Mouse (Mus musculus) embryonic facial prominence, embryonic 14.5 days (tissue): ENCODE results near the gene Stk4. TPM values are rescaled to one million over a fixed set of nuclear protein-coding genes. Genes with fewer than 3 reads are reported as not detected.

Source experiments
- ATAC-seq: fragments of 200-750 bp; cut with Nextera tagmentation; 2 replicates; pipeline ENCODE4 v1.8.0; 2017; ENCODE audit warnings: low read depth, moderate number of reproducible peaks, moderate TSS enrichment
- DNase-seq: peaks from one replicate; pipeline ENCODE4 v3.0.0-alpha.2; 2015; ENCODE audit warnings: low spot score
- H3K27ac ChIP-seq: fragments of 300-500 bp; sonication (generic); replicated peaks from 2 replicates; pipeline ENCODE4 v1.5.1; 2014; ENCODE audit warnings: low read depth, mild to moderate bottlenecking, low read length, moderate library complexity
- H3K27me3 ChIP-seq: fragments of 300-500 bp; sonication (generic); replicated peaks from 2 replicates; pipeline ENCODE4 v1.6.1; 2014; ENCODE audit warnings: low read length; ENCODE audit not compliant: control insufficient read depth, insufficient read depth
- H3K36me3 ChIP-seq: fragments of 300-500 bp; sonication (generic); 2 replicates; pipeline ENCODE4 v1.6.1; 2014; ENCODE audit warnings: low read length, mixed read lengths; ENCODE audit not compliant: control insufficient read depth, insufficient read depth
- H3K4me1 ChIP-seq: fragments of 300-500 bp; sonication (generic); 2 replicates; pipeline ENCODE4 v1.6.1; 2014; ENCODE audit warnings: antibody characterized with exemption, low read length; ENCODE audit not compliant: control insufficient read depth, insufficient read depth
- H3K4me2 ChIP-seq: fragments of 300-500 bp; sonication (generic); 2 replicates; pipeline ENCODE4 v1.6.1; 2014; ENCODE audit warnings: low read depth, mild to moderate bottlenecking, low read length, moderate library complexity, mixed read lengths
- H3K4me3 ChIP-seq: fragments of 300-500 bp; sonication (generic); 2 replicates; pipeline ENCODE4 v1.5.1; 2014; ENCODE audit warnings: low read depth, mild to moderate bottlenecking, low read length
- H3K9ac ChIP-seq: fragments of 300-500 bp; sonication (generic); 2 replicates; pipeline ENCODE4 v1.6.1; 2014; ENCODE audit warnings: low read depth, mild to moderate bottlenecking, low read length, moderate library complexity, mixed read lengths
- H3K9me3 ChIP-seq: fragments of 300-500 bp; sonication (generic); 2 replicates; pipeline ENCODE4 v1.6.1; 2016; ENCODE audit warnings: low read length; ENCODE audit not compliant: control insufficient read depth
- WGBS: fragments of 180-500 bp; shearing (Covaris S2); extraction: QIAGEN DNeasy Blood & Tissue Kit; methylation state at CpG from one replicate; pipeline ENCODE4 v1.1.7; 2014; 5-methylcytosine and 5-hydroxymethylcytosine counted together
- polyA plus RNA-seq: library from polyadenylated mRNA; unstranded; fragments of >200 nt; fragmentation: Nextera tagmentation; extraction: Ambion mirVana; gene quantifications from 2 replicates; pipeline ENCODE4 v1.2.1, GENCODE M21; 2014

The Stk4 gene
- polyA plus RNA-seq, 1 experiment from 2014 or later, result 24.4 TPM

DNA sequence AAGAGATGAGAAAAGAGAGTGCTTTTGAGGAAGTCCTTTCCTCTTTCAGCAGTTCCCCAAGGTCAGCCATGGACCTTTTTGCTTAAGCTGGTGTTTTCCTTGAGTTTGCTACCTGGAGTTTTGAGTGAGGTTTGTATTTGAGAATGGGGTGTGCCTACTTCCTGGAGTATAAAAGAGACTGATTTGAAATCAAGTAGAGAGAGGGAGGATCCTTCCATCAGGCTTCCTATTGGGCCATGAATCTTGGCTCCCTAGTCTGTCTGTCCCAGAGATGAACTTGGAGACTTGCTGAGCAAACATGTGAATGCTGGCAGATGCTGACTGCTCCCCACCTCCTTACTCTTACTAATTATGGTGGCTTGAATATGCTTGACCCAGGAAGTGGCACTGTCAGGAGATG lies 122.2 kb downstream of the Stk4 start:
- H3K4me1 ChIP-seq, result no peaks in the 10 kb centered on the region
- no peak overlapping the region for H3K4me3 ChIP-seq
- H3K27me3 ChIP-seq, result no peaks in the 10 kb centered on the region
- no peak overlapping the region for H3K9ac ChIP-seq
- DNase-seq (no peak), ATAC-seq (no peak)
- H3K27ac ChIP-seq, result no peak overlapping the region
- H3K9me3 ChIP-seq, result no peaks in the 10 kb centered on the region; the same call in 1 of the 2 replicates
- H3K4me2 ChIP-seq, result no peak overlapping the region
- no peaks in the 10 kb centered on the region for H3K36me3 ChIP-seq

DNA sequence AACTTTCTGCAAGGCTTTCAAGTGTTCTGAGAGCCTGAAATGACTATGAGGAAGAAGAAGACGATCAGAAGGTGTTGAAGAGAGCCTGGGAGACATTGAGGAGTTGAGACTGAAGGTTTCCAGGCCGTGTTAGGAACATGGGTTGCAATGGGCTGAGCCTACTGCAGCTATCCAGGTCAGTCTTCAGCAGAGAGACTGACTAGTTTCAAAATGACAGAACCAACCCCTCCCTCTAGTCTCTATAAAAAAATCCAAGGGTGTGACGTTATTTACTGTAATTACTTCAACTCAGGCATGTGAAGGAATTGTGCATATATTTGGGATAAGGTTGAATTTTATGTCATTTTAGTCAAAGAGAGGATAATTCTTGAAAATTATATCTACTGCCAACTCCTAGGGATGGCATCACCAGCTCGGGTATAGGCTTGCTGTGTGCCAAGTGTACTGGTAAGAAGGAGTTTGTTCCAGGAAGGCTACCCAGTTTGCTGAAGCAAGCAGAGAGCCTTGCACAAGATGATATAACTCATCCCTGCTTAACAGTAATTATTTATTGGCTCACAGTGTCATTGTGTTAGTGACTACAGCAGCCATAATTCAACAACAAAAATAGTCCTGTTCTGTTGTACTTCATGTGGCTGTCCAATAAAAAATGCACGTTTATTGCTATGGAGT lies 125.0 kb downstream of the Stk4 start:
- Histone ChIP-seq H3K9ac (no peak overlapping the region), H3K9me3 (no peaks in the 10 kb centered on the region), H3K4me2 (no peak overlapping the region), H3K4me3 (no peak overlapping the region), H3K27me3 (no peaks in the 10 kb centered on the region), H3K36me3 (no peaks in the 10 kb centered on the region), H3K4me1 (no peaks in the 10 kb centered on the region), H3K27ac (no peak overlapping the region)
- ATAC-seq, result no peak
- DNase-seq, result no peak
- WGBS, result 77% methylated on average over 5 of the region's 5 CpGs

DNA sequence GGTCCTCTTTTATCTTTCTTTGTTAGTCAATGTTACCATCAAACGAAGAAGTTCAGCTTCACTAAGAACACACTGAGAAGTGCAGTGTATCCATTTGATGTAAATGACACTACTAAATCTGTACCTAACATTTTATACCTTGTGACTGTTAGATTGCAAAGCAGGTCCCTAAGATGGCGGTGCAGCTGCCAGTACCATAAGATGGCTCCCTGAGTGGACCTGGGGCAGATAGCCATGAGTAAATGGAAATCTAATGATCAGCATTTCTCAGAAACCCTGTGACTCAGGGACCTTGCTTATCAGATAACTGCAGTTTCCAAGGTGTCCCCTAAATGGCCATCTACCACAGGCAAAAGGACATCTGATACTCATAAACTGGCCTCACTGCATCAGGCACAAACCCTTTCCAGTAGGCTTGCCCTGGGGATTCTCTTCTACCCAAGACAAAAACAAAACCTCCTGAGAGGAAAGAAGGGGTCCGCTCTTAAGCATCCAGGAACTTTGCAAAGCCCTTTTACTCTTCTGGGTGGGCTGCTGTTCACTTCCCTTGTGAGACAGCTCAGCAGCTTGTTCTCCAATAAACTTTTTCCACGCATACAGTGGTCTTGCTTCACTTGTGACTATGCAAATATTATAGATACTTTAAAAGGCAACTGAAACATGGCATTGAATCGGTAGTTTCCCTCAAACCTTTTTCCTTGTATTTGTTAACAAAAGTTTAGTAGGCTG lies 126.0 kb downstream of the Stk4 start:
- 84% methylated on average over 5 of the region's 5 CpGs for WGBS
- DNase-seq, result no peak
- no peak for ATAC-seq

DNA sequence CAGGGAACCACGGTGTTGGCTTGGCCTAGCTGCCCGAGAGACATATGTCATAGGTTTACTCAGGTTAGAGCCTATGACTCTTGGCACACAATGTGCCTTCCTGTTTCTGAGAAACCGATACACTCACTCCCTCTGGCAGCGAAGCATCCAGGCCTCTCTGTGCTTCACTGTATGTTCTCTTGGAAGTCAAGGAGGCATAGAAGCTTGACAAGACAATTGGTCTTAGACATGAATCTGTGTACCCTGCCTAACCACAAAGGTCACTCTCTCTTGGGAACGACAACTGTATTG lies 126.5 kb downstream of the Stk4 start:
- Histone ChIP-seq H3K9me3 (no peaks in the 10 kb centered on the region), H3K27me3 (no peaks in the 10 kb centered on the region), H3K4me2 (no peak overlapping the region), H3K9ac (no peak overlapping the region), H3K27ac (no peak overlapping the region), H3K4me1 (no peaks in the 10 kb centered on the region), H3K4me3 (no peak overlapping the region), H3K36me3 (no peaks in the 10 kb centered on the region)
- WGBS, result 78% methylated on average over 5 of the region's 5 CpGs
- ATAC-seq (no peak), DNase-seq (no peak)

More for the DNA sequence above, 126.0 kb downstream of the Stk4 start:
- Histone ChIP-seq H3K9me3 (no peaks in the 10 kb centered on the region), H3K4me2 (no peak overlapping the region), H3K4me3 (no peak overlapping the region), H3K9ac (no peak overlapping the region), H3K36me3 (no peaks in the 10 kb centered on the region), H3K27me3 (no peaks in the 10 kb centered on the region), H3K27ac (no peak overlapping the region), H3K4me1 (no peaks in the 10 kb centered on the region)

DNA sequence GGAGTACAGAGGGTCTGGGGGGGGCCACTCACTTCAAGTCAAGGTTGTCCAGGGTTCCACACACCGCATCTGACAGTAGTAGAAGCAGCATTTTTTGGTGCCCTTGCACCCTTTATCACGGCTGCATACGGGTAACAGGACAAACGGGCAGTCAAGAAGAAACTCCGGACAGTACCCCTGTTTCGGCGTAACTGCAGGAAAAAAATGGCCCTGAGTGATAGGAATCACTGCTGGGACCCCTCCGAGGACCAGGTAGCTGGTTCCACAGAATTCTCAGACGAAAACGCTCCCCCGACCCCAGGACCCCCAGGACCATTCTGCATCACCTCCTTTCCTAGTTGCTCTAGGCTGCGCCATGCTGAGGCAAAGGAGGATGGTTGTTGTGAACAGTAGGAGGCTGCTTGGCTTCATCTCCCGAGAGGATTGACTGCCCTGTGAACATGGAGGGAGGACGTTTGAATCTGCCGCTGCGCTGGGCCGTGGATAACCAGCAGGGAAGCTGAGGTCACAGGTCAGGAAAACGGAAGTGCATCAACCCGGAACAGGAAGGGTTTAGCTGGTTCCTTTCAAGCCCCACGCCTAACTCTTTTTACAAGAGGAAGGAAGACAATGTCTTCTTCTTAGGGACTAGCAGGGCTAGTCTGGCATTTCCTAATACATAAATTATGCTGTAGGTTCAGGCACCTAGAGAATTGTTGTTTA lies 129.7 kb downstream of the Stk4 start, which contains the start of gene Wfdc15a:
Gene Wfdc15a (minus strand): TSS at position 505 of the 702 bp plus-strand sequence.
- Histone ChIP-seq H3K27ac (no peak within 1 kb of the TSS), H3K4me3 (no peak within 1 kb of the TSS), H3K9me3 (no peaks in the 10 kb centered on the region), H3K4me2 (no peak within 1 kb of the TSS), H3K4me1 (no peaks in the 10 kb centered on the region), H3K9ac (no peak within 1 kb of the TSS), H3K36me3 (no peaks in the 10 kb centered on the region), H3K27me3 (no peaks in the 10 kb centered on the region)
- DNase-seq (no peak), ATAC-seq (no peak)
- WGBS, result 72% methylated on average over 20 of the region's 20 CpGs

Other genes with a start within 250 kb of the Stk4 start
- gene Ccn5, start 249.5 kb upstream of the Stk4 start, polyA plus RNA-seq, result 1.0 and 3.0 TPM in 2 replicates
- not detected in 2 replicates for gene Kcnk15, start 216.7 kb upstream of the Stk4 start, polyA plus RNA-seq
- 0.32 and 0.35 TPM in 2 replicates for gene Rims4, start 151.6 kb upstream of the Stk4 start, polyA plus RNA-seq
- 276 and 293 TPM in 2 replicates for gene Ywhab, start 75.4 kb upstream of the Stk4 start, polyA plus RNA-seq
- 2.8 and 4.9 TPM in 2 replicates for gene Pabpc1l, start 44.9 kb upstream of the Stk4 start, polyA plus RNA-seq
- 53.4 and 55.8 TPM in 2 replicates for gene Tomm34, start 847 bp downstream of the Stk4 start, polyA plus RNA-seq
- 0.85 and 1.2 TPM in 2 replicates for gene Kcns1, start 100.8 kb downstream of the Stk4 start, polyA plus RNA-seq
- gene Wfdc5, start 112.4 kb downstream of the Stk4 start, polyA plus RNA-seq, result 0.48 and 0.96 TPM in 2 replicates
- gene Wfdc12, start 120.3 kb downstream of the Stk4 start, polyA plus RNA-seq, result 0.28 TPM in 1 of 2 replicates, not detected in the other
- not detected in 2 replicates for gene Wfdc15a, start 129.8 kb downstream of the Stk4 start, polyA plus RNA-seq
- 0.39 TPM in 1 of 2 replicates, not detected in the other for gene Wfdc15b, start 151.3 kb downstream of the Stk4 start, polyA plus RNA-seq
- gene Svs2, start 168.1 kb downstream of the Stk4 start, polyA plus RNA-seq, result not detected in 2 replicates
- not detected in 2 replicates for gene Svs3b, start 186.3 kb downstream of the Stk4 start, polyA plus RNA-seq
- not detected in 2 replicates for gene Svs4, start 208.1 kb downstream of the Stk4 start, polyA plus RNA-seq
- gene Svs3a, start 218.9 kb downstream of the Stk4 start, polyA plus RNA-seq, result not detected in 2 replicates
- gene Svs6, start 246.4 kb downstream of the Stk4 start, polyA plus RNA-seq, result not detected in 2 replicates